Mouse (Mus musculus): ENCODE results near the gene Lrrc29.
"Not testable (repeated sequence)": the region's sequence is repeated elsewhere in the genome, so short reads cannot be mapped to it uniquely, and the experiment has no call there.

The Lrrc29 gene

DNA sequence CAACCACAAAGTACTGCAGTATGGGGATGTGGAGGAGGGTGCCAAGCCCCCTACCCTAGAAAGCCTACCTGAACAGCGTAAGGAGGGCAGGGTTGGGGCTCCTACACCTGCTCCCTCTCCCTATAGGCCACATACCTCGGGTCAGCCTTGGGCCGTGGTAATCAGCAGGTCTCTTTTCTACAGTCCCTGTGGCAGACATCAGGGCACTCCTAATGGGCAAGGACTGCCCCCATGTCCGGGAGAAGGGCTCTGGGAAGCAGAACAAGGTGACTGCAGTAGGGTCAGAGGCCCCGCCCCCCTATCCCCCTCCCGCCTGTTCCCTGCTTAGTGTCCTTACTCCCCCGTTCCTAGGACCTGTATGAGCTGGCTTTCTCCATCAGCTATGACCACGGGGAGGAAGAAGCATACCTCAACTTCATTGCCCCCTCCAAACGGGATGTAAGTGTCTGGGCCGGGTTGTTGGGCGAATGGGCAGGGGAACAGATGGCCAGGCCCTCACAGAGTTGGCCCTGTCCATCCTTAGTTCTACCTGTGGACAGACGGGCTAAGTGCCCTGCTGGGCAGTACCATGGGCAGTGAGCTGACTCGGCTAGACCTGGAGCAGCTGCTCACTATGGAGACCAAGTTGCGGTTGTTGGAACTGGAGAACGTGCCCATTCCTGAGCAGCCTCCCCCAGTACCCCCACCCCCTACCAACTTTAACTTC, 16.8 kb downstream of the Lrrc29 start:
- no peak for DNase-seq (ENCODE audit: low spot score)

DNA sequence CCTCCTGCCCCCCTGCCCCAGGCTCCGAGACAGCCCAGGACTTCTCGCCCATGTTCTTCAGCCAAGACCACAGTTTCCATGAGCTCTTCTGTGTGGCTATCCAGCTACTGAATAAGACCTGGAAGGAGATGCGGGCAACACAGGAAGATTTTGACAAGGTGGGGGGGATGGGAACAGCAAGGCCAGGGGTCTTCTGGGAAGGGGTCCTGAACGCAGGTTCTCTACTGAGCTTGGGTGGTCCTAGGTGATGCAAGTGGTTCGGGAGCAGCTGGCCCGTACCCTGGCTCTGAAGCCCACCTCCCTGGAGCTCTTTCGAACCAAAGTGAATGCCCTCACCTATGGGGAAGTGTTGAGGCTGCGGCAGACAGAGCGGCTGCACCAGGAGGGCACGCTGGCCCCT, 17.6 kb downstream of the Lrrc29 start:
- DNase-seq (ENCODE audit: low spot score), result no peak

DNA sequence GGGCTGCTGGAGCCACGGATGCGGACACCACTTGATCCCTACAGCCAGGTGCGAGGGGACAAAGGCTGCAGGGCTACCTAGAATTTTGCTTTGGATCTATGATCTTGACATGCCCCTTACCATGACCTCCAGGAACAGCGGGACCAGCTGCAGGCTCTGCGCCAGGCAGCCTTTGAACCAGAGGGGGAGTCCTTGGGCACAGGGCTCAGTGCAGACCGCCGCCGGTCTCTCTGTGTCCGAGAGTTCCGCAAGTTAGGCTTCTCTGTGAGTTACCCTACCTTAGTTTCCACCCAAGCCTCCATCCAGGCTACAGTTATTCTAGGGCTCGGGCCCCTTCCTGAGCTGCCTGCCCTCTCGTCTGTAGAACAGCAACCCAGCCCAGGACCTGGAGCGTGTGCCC, 18.4 kb downstream of the Lrrc29 start:
- DNase-seq (ENCODE audit: low spot score), result no peak

DNA sequence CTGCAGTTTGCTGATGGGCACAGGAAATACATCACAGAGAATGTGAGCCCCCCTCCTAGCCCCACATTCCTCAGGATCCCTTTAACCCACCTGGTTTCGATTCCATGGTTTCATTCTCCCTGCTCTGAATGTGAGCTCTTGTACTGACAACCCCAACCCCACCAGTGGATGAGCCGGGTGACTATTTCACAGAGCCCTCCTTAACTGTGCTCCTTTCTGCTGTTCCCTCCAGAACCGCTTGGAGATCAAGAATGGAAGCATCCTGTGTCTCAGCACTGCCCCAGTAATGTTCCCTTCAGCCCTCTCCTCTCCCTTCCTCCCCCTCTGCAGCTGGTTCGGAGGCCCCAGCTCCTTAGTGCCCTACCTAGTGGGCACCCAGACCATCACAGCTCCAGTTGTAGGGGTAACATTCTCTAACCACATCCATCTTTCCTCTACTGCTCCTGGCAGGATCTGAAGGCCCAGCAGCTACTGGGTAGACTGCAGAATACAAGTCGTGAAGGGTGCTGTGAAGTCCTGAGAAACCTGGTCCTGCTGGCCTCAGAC, 19.9 kb downstream of the Lrrc29 start:
- DNase-seq (ENCODE audit: low spot score), result no peak

DNA sequence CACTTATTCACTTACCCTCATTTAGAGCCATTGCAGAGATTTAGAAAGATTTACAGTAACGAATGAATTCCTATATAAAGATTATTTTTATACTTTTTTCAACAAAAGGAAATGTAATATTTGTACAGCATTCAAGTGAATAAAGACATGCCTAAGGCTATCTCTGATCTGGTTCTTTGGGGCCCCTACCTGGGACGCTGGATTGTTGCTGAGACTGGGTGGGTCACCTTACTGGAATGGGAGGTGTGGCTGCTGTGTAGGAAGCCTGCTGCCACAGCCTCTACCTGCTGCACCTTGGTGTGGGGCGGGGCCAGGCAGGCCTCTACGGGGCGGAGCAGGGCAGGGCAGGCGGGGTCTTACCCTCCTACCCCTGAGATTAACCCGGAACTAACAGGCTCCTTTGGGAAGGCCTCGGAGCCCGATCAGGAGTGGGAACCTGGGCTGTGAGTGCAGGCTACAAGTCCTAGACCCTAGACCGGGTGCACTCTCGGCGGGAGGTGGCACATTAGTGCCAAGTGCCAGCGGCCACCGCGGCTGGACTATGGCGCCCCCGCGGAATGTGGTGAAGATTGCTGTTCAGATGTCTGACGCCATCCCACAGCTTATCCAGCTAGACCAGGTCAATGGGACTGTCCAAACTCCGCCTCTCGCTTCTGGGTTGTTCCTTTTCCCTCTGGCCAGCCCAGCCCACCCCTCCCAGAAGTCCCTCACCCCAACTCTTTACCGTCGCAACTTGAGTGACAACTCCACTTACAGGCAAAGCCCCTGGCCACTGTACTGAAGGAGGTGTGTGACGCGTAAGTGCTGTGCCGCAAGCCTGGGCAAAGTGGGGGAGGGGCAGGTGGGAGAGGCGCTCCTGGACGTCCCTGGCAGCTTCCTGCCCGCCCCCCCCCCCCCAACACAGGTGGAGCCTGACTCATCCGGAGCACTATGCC, 20.6 kb downstream of the Lrrc29 start, which contains the start of gene Elmo3:
Gene Elmo3 (plus strand): TSS at position 391 of the 935 bp plus-strand sequence.
- peak; percentile 31 for DNase-seq (ENCODE audit: low spot score)

DNA sequence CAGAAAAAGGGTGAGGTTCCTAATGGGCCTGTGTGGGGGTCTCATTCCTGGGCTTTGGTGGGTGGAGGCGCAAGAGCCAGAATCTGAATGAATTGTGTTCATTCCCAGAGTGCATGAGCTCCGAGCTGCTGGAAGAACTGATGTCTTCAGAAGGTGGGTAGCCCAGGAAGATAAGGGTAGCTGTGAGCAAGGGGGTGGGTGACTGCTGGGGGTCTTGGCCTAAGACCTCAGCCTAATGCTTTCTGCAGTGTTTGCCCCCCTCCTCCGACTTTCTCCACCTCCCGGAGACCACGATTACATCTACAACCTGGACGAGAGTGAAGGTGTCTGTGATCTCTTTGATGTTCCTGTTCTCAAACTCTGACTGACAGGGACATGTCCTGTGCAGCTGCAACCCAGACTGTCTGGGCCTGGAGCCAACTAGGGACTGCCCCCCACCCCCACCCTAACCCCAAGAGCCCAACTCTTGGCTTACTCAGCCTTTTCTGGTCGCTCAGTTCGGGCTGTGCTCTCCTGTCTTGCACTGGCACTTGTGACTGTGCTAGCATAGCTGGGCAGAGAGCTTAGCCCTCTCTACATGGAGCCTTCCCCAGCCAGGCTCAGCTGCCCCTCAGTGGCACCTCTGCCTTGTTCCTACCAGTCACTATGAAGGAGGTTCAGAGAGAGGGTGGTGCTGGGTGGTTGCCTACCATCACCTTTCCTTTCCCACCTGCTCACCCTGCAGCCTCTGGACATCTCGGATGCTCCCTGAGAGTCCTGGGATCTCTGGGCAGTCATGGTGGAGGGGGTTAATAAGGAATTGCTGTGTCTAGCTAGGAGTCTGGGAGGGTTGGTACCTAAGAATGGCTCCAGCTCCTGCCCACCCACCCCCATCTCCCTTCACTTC, 21.5 kb downstream of the Lrrc29 start:
- DNase-seq (ENCODE audit: low spot score), result no peak

DNA sequence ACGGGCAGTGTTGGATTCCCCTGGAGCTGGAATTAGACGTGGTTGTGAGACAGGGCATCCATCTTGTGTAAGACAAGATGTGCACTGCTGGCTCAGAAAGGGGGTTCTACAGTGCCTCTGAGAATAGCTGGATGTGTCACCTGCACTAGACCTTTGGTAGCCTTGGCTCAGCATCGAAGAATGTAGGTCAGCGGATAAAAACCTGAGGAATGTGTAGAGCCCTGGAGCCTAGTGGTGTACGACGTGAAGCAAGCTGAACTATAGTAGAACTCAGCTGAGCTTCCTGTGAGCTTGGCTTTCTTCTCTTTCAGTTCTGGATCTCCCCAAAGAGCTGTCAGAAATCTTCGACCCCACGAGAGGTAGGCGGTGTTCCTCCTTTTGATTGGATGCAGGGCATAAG, 22.2 kb downstream of the Lrrc29 start:
- DNase-seq (ENCODE audit: low spot score), result no peak

DNA sequence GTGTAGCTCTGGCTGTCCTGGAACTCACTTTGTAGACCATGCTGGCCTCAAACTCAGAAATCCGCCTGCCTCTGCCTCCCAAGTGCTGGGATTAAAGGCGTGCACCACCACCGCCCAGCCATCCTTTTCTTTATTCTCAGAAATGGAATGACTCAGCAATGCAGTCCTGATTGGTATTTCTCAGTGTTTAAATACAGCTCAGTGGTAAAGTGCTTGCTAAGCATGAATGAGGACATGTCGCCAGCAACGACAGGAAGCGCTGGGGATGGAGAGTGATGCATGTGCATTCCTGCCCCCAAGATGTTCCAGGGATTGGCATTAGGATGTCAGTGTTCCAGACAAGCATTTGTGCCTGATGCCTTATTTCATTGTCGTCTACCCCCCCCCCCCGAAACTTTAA, 22.7 kb downstream of the Lrrc29 start:
- no peak for DNase-seq (ENCODE audit: low spot score)

DNA sequence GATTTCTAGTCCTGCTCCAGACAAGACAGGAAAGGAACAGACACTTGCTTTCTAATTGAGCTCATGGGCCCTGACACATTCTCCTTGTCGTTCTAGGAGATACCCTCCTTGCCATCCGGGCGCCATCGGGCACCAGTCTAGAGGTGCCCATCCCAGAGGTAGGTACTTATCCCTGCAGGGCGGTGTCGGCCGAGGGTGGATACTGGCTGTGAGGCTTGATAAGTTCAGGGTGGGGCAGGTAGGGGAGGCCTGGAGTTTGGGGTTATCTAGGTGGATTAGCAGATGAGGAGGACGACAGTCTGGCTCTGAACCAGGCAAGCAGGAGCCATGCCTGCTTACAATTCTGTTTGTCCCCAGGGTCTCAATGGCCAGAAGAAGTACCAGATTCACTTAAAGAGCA, 26.1 kb downstream of the Lrrc29 start:
- DNase-seq (ENCODE audit: low spot score), result no peak

DNA sequence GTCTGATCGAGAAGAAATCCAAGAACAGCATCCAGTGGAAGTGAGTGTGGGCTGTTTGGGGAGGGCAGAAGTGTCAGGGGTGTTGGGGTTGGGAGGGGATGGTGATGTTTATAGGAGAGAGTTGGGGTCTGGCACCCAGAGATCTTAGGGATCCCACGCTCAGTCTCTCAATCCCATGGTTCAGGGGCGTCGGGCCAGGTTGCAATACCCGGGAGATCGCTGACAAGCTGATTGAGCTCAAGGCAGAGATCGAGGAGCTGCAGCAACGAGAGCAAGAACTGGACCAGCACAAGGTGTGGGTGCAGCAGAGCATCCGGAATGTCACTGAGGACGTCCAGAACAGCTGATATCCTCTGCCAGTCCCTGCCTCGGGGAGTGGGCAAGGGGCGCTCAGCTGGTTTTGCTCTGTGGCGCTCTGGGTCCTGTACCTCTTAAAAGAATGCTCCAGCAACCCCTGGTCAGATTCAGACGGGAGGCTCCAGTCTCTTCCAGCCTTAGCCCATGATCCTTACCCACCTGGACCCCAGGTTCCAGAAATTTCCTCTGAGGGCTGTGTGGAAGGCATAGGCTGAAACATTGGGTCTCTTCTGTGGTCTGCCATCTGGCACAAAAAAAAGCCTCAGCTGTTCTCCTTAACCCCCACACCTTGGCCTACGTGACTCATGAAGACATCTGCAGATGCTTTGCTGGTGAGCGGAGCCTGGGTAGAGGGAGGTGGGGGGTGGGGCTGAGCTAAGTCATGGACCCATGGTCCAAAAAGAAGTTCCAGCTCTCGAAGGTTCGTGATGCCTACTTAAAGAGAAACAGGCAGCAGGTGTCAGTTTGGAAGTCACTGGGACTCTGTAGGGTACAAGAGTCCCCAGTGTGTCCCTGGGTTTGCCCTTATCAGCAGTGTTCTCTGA, 27.5 kb downstream of the Lrrc29 start:
- no peak for DNase-seq (ENCODE audit: low spot score)

DNA sequence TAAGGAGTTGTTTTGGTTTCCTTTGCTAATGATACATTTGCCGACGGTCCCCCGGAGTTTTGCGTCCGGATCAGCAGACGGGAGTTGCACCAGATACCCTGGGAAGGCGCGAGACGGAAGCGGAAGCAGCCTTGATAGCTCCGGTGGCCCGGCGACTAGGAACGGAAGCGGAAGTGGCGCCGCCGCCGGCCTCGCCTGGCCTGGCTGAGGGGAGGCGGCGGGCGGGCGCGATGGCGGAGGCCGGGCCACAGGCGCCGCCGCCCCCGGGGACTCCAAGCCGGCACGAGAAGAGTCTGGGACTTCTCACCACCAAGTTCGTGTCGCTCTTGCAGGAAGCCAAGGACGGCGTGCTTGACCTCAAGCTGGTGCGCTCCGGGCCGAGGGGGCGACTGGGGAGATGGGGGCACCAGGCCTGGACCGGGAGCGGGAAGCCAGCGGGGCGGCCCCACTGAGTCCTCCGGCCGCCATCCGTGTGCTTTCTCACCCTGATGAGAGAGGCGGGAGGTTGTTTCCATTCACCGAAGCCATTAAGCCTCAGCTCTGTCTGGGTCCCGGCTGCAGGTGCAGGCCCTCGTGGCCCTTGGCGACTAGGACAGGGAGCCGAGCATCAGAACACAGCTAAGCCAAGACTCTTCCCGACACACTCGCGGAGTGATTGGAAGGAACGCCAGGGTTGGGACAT, 28.4 kb downstream of the Lrrc29 start, which contains the start of gene E2f4:
Gene E2f4 (plus strand): TSS at position 153 of the 682 bp plus-strand sequence.
- peak; percentile 88 for DNase-seq (ENCODE audit: low spot score)

DNA sequence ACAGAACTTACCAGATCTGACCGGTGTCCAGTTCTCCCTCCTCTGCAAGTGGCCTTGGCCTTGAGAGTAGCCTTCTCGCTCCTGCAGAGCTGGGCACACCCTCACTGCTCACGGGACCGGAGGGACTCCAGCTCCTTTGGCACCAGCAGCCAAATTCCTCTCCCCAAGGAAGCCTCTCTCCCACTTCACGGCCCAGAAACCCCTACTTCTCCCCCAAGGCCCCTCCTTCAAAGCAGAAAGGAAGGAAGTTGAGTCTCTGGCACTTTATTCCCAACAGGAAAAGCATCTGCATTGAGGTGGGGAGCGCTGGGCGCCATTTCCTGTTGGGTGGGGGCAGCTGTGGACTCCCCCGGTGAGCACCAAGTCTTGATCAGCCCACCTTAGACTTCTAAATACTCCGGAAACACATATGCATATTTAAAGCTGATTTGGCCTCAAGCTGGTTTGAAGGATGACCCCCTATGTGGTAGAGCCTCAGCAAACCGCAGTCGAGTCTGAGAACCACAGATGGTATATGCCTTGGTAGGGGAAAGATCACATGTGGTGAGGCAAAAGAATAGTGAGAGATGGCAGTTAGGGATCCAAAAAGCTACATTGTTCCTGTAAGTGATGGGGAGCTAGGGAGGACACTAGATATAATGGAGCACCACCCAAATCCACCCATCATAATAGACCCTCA, 30.0 kb downstream of the Lrrc29 start, which contains the start of gene Exoc3l:
Gene Exoc3l (minus strand): TSS at position 207 of the 679 bp plus-strand sequence.
- DNase-seq (ENCODE audit: low spot score), result no peak

DNA sequence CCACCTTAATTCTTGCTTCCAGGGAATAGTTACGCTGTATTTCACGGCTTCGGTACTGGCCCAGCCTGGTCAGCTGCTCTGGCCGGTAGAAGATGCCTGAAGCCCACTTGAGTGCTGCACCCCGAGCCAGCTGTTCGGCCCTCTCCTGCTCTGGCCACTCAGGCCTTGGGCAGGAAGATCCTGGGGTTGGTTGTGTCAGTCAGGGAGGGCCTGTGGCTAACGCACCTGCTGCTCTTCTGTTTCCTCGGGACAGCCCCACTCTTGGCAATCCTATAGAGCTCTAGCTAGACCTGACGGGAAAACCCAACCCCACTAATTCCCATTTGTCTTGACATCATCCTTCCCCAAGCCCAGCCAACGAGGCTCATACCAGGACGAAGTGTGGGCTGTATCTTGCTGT, 30.8 kb downstream of the Lrrc29 start:
- DNase-seq (ENCODE audit: low spot score), result no peak

DNA sequence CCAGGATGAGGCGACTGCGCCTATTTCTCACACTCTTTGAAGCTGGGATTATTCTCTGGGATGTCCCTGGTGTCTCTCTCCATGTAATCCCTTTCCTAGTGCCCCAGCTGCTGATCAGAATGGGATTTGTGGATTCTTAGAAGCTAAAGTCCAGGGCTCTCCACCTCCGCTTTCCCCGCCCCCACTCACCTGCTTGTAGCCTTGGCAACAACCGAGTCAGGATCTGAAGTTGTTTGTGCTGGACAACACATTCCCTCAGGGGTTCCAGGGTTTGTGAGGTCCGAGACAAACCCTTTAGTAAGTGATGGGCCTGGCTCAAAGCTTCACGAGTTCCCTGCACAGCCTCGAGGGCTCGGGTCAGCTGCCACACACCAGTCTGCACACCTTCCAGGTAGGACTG, 31.3 kb downstream of the Lrrc29 start:
- DNase-seq (ENCODE audit: low spot score), result no peak

DNA sequence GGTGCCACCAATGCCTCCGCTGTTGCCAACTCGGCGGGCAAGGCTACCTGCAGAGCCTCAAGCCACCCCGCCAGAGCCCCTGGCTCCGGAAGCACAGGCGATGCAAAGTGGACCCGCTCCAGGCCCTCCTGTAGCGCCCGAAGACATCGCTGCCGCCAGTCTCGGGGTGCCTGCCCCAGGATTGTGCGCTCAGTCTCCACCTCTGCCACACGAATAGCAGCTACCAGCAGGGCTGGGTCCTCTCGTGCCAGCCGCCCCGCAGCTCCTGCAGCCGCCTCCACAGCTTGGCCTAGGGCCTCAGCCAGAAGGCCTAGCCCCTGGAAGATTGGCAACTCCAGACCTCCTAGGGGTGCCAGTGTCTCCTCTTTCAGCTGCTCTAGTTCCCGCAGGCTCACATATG, 32.7 kb downstream of the Lrrc29 start:
- no peak for DNase-seq (ENCODE audit: low spot score)

DNA sequence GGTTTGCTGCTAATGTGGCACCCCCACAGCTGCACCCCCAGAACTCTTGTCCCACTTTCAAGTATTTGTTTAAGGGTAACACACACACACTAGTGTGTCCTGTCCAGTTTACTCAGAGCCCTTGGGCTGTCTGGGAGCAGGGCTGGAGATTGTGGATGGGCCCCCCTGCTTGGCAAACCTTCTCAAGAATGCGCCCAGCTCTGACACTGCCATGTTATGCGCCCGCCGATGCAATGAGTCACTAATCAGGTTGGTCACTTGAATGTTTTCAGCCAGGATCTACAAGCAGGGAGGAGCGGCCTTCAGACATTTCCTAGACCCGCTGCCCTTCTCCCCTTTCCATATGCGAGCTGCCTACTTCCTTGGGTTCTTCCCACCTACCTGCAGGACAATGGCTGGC, 33.6 kb downstream of the Lrrc29 start:
- no peak for DNase-seq (ENCODE audit: low spot score)

DNA sequence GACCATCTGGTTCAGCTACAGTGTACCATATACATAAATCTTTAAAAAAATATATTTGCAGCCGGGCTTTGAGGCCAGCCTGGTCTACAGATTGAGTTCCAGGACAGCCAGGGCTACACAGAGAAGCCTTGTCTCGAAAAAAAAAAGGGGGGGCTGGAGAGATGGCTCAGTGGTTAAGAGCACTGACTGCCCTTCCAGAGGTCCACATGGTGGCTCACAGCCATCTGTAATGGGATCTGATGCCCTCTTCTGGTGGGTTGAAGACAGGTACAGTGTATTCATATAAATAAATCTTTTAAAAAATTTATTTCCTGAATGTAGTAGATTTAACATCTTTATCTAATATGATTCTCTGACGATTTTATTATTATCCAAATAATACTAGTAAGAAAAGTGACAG, 34.3 kb downstream of the Lrrc29 start:
- DNase-seq (ENCODE audit: low spot score), result not testable (repeated sequence)

DNA sequence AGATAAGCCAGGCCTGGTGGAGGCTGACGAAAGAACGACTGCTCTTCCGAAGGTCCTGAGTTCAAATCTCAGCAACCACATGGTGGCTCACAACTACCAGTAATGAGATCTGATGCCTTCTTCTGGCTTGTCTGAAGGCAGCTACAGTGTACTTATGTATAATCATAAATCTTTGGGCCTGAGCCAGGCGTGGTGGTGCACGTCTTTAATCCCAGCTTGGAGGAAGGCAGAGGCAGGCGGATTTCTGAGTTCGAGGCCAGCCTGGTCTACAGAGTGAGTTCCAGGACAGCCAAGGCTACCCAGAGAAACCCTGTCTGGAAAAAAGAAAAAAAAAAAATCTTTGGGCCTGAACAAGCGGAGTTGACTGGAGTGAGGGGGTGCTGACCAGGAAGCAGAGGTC, 34.7 kb downstream of the Lrrc29 start:
- not testable (repeated sequence) for DNase-seq (ENCODE audit: low spot score)

DNA sequence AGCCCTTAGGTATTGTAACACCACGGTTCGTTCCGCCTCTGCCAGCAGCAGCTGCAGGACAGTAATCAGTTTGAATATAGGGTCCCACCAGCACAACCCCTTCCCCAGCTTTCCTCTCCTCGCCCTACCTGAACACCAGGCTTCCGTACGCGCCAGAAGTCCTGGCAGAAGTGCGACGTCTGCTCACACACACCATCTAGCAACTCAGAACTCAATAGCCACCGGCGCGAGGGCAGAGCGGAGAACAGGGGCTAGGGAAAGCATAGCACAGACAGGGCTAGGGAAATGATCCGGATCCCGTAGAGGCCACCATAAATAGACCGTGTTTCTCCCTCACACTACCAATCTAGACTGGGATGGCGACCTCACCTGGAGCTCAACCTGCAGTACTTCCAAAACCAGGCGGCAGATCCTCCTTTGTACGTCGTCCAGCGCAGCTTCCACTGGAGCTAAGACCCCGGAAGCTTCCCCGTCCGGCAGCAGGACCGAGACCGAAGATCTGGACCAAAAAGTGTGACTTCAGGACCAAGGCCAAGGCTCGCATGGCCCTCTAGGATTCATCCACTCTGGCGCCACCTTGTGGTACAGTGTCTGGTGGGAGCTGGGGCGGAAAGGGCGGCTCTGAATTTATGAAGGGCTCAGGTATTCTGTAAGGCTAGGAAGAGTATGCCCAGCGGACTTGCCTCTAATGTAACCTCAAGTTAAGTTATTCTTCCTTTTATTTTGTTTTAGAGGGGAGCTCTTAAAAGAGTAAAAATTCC, 35.3 kb downstream of the Lrrc29 start:
- DNase-seq (ENCODE audit: low spot score), result peak; percentile 80
